Mouse (Mus musculus) C2C12 (cell line): ENCODE results near the gene Tmsb10.

Experiments
- CEBPB ChIP-seq: IDR thresholded peaks from one replicate; pipeline ENCODE4 v1.6.1; 2011; ENCODE audit warnings: low read depth, mild to moderate bottlenecking, control low read depth, moderate library complexity
- CTCF ChIP-seq: IDR thresholded peaks from one replicate; pipeline ENCODE4 v1.5.1; 2011; ENCODE audit not compliant: control insufficient read depth, insufficient read depth, insufficient read length
- FOSL1 ChIP-seq: IDR thresholded peaks from one replicate; pipeline ENCODE4 v1.8.0; 2011; ENCODE audit warnings: mild to moderate bottlenecking, low read length; ENCODE audit not compliant: poor library complexity, insufficient read depth, severe bottlenecking
- MAX ChIP-seq: IDR thresholded peaks from one replicate; pipeline ENCODE4 v1.6.1; 2011; ENCODE audit warnings: mild to moderate bottlenecking, control low read depth
- USF1 ChIP-seq: IDR thresholded peaks from one replicate; pipeline ENCODE4 v1.6.1; 2011; ENCODE audit warnings: low read depth, mild to moderate bottlenecking, control low read depth, moderate library complexity

GRCm38 (mm10) chr6:72952967-72953366 is 5.6 kb downstream of the Tmsb10 start:
- TF ChIP-seq USF1 = no peak
- no peak for TF ChIP-seq CTCF
- TF ChIP-seq MAX = no peak
- no peak for TF ChIP-seq CEBPB
- TF ChIP-seq FOSL1 = no peak
